Mouse (Mus musculus) stomach, postnatal 0 days (tissue): Measurements from ENCODE around the gene Prcp.
A peak's percentile ranks its signal among the peaks of the same experiment; 100 is the strongest.

Experiments
- CTCF ChIP-seq: IDR thresholded peaks from 2 replicates; pipeline ENCODE4 v1.5.1; 2016; ENCODE audit warnings: antibody characterized with exemption, low read depth, mild to moderate bottlenecking, moderate library complexity
- EP300 ChIP-seq: optimal IDR thresholded peaks from 2 replicates; pipeline ENCODE3; 2016; ENCODE audit warnings: antibody characterized with exemption

- TF ChIP-seq CTCF, result peak; percentile 91
- no peak for TF ChIP-seq EP300
Measured at GRCm38 (mm10) chr7:92903360-92904038, 29.2 kb downstream of the Prcp start.
